20 mouse cellular contexts compared by ENCODE assay signal in the genomic region with DNA sequence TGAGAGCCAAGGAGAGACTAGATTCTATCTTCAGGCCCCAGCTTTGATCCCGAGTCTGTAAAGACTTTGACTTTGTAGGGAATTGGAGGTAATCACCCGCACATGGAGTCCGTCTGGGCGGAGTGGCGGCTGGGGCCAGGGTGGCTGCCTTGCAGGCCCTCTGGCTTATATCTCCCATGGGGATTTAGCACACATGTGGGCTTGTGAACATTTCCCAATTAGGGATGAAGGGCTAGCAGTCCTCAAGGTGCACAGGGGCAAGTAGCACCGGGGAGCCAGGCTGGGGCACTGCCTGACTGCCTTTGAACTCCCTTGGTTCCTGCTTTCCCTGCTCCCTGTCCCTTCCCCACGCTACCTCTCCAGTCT. TPM values are rescaled to one million over a fixed set of nuclear protein-coding genes. Genes with fewer than 3 reads are reported as not detected.
A peak's percentile ranks its signal among the peaks of the same experiment; 100 is the strongest.
DNase-seq lines count a peak whose midpoint lies in the region; TF ChIP-seq lines count a peak whose summit lies in the region.
"Had no signal": no experiment of that assay in that cellular context is flagged by ENCODE, and none has a peak within 500 bp of the region (broad histone marks: within the 10 kb centered on the region; RNA-seq: fewer than 3 reads in every experiment).

No protein-coding gene starts in this region.

- DNase-seq in cerebellum, adult 2 months = no peak
- DNase-seq in cerebellum, postnatal 4 days (ENCODE audit: low spot score in 2 of 2) = no peak
- DNase-seq in layer of hippocampus, adult 2 months (ENCODE audit: low spot score in 2 of 2) = no peak
- no peak for DNase-seq in layer of hippocampus, adult 9-10 months (ENCODE audit: low spot score)
- peak; percentile 59 for DNase-seq in limb, embryonic 10.5 days (ENCODE audit: low spot score)
- no peak for DNase-seq in right cerebral cortex, postnatal 36 days (ENCODE audit: low spot score in 2 of 2)
- no peak for DNase-seq in heart, adult 8-10 months (ENCODE audit: low spot score)
- DNase-seq in right cerebral cortex, postnatal 14 days = no peak
- DNase-seq: adrenal gland, postnatal 10 days; gastrocnemius, postnatal 36 days; kidney, adult 2 months; kidney, postnatal 10 days; liver, postnatal 0 days; right cerebral cortex, adult 18-20 months; thymus, adult 2 months; thymus, postnatal 4 days had no signal

- H3K4me3 ChIP-seq in cerebellum, adult 2 months (replicated peaks; ENCODE audit: insufficient read depth, low read depth, low read length) = no peak overlapping the region
- no peak overlapping the region for H3K4me3 ChIP-seq in layer of hippocampus, adult 2 months
- H3K4me3 ChIP-seq in limb, embryonic 10.5 days = 0 out of 2 replicates have a peak overlapping the region, but pooled peaks have one; percentile 6
- H3K4me3 ChIP-seq: midbrain, embryonic 10.5 days; myocyte had no signal

- peaks cover 79% of the 10 kb centered on the region for H3K36me3 ChIP-seq in limb, embryonic 10.5 days

- H3K27ac ChIP-seq in cerebellum, adult 2 months (ENCODE audit: insufficient read depth, low read length) = peak overlapping the region; percentile 2; the same call in 1 of the 2 replicates
- peak overlapping the region; percentile 76 for H3K27ac ChIP-seq in layer of hippocampus, adult 2 months
- H3K27ac ChIP-seq in limb, embryonic 10.5 days = peak overlapping the region; percentile 82
- H3K27ac ChIP-seq: stomach, postnatal 0 days had no signal

- H3K9me3 ChIP-seq in limb, embryonic 10.5 days (replicated peaks) = no peaks in the 10 kb centered on the region
- H3K9me3 ChIP-seq: midbrain, embryonic 10.5 days had no signal

- 73% methylated on average over 7 of the region's 7 CpGs for WGBS in cerebellum, adult 2 months
- 38% methylated on average over 7 of the region's 7 CpGs for WGBS in limb, embryonic 10.5 days

- no peak for TF ChIP-seq CTCF in cerebellum, adult 2 months (IDR thresholded peaks at IDR 0.05; ENCODE audit: borderline replicate concordance, insufficient read depth, low read depth, low read length)
- TF ChIP-seq CTCF in layer of hippocampus, adult 2 months (conservative IDR thresholded peaks at IDR 0.05) = no peak

- H3K27me3 ChIP-seq in cerebellum, adult 2 months (ENCODE audit: control insufficient read depth, insufficient read depth, low read length) = no peaks in the 10 kb centered on the region
- H3K27me3 ChIP-seq in limb, embryonic 10.5 days (ENCODE audit: low read depth, poor library complexity, severe bottlenecking) = no peaks in the 10 kb centered on the region

- H3K4me1 ChIP-seq in cerebellum, adult 2 months (ENCODE audit: control insufficient read depth, insufficient read depth, low read length) = peaks cover 76% of the 10 kb centered on the region
- peaks cover 70% of the 10 kb centered on the region for H3K4me1 ChIP-seq in limb, embryonic 10.5 days
- H3K4me1 ChIP-seq: midbrain, embryonic 10.5 days had no signal

- TF ChIP-seq POLR2A in cerebellum, adult 2 months (IDR thresholded peaks at IDR 0.05; ENCODE audit: borderline replicate concordance, insufficient read depth, low read length) = no peak

RNA-seq across cellular contexts. Expression of a gene that starts 44.0 kb away (rescaled TPM):
- polyA plus RNA-seq in cerebellum, adult 2 months (2012; rRNA removed) = 42.3 and 44.4 TPM in 2 replicates
- 10 to 100 TPM; 12.5 to 13.3 TPM for total RNA-seq in layer of hippocampus, adult 2 months (2021)
- 14.6 and 19.7 TPM in 2 replicates for polyA plus RNA-seq in limb, embryonic 10.5 days (2016; fragmentation: Nextera tagmentation; extraction: Ambion mirVana)
- total RNA-seq in heart, adult 8-10 months (2022) = 1 to 10 TPM; 5.1 to 6.9 (median 5.5) TPM
- total RNA-seq: hematopoietic stem cell, adult 5-6 weeks had no signal

RNA-seq across cellular contexts. Expression of a gene that starts 44.1 kb away (rescaled TPM):
- 22.3 and 25.3 TPM in 2 replicates for polyA plus RNA-seq in cerebellum, adult 2 months (2012; rRNA removed)
- total RNA-seq in layer of hippocampus, adult 2 months (2021) = 10 to 100 TPM; 31.6 to 32.9 TPM
- polyA plus RNA-seq in limb, embryonic 10.5 days (2016; fragmentation: Nextera tagmentation; extraction: Ambion mirVana) = 115 and 133 TPM in 2 replicates
- 10 to 100 TPM; 51.6 to 59.7 (median 56.5) TPM for total RNA-seq in heart, adult 8-10 months (2022)

Comparison
In these comparisons a context has a peak if more than half of its experiments do, and no peak if none do; other contexts are left out.
1. H3K27ac ChIP-seq: peak in every context shown above with its lines; median percentile 82 in limb, embryonic 10.5 days; 76 in layer of hippocampus, adult 2 months; 2 in cerebellum, adult 2 months.